Mouse (Mus musculus): Measurements from ENCODE around the gene Bicc1.

- TF ChIP-seq CTCF (IDR thresholded peaks at IDR 0.05; ENCODE audit: borderline replicate concordance, control insufficient read depth, extremely low read depth, insufficient read depth, low read length, poor library complexity) (no peak), POLR2A (IDR thresholded peaks at IDR 0.05; ENCODE audit: control insufficient read depth, extremely low read depth, insufficient read depth, low read length, poor library complexity) (no peak)
Observed at GRCm38 (mm10) chr10:71028066-71028844, 131.2 kb downstream of the Bicc1 start.
